Mouse (Mus musculus) inflammation-experienced regulatory T-cells (primary cell): ENCODE data around the gene Tas1r1. TPM values are rescaled to one million over a fixed set of nuclear protein-coding genes. Genes with fewer than 3 reads are reported as not detected.

Source experiments
- polyA plus RNA-seq, 2 experiments: library from polyadenylated mRNA; unstranded; fragments of 100-300 nt; shearing (Covaris generic); gene quantifications; one replicate each; pipeline ENCODE4 v1.2.1; 2017

Tas1r1 gene
- polyA plus RNA-seq = under 1 TPM in 1 of 2 experiments, not detected in 1; 0.45 TPM

DNA sequence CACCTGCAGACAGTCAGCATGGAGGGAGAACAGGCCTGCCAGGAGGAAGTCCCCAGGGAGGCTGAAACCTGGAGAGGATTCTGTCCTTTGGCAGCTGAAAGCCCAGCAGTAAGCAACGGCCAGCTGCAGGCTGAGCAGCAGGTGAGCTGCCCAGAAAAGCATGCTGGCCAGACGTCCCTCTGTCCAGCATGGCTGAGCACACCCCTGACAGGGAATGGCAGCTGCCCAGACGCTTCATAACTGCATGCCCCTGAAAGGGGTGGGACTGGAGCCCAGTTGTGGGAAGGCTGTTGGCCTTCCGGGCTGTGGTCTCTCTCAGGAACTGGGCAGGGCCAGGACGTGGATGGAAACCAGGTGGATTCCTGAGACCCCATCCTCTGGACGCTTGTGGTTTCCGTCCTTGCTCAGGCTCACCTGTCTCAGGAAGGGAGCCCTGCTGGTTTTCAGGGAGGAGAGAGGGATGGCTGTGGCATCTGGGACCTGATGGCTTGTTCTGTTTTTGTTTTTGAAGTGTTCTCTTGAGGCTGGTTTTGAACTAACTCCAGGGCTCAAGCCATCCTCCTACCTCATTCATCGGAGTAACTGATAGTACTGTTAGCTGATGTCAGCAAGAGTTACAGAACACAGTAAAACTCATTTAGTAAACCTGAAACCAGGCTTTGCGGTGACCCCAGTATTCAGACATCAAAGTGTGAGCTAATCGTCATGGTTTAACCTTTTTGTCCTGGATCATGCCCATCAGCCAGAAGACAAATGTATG, at the start of gene Tas1r1:
Gene Tas1r1 (minus strand): TSS at position 344 of the 760 bp plus-strand sequence.

DNA sequence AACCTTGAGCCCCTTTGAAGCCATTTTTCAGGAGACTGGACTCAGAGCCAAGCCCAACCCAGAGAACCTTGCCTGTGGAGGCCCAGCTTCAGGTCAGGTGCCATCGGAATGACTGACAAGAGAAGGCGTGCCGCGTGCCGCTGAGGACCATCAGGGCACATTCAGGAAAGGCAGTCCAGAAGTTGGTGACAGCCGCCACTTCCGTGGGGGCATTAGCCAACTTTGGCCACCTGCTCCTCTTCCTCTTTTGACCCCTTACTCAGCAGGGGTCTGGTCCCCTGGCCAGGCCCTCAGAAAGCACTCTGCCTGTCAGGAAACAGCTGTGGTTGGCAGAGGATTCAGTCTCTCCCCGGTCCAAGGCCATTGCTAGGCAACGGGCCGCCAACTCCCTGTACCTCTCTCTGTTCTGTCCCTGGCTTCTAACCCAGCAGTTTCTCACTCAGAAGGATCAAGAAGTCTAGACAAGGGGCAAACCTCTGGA, 33.8 kb upstream of the Tas1r1 start, which contains the start of gene Plekhg5:
Gene Plekhg5 (plus strand): TSS at position 378 of the 481 bp plus-strand sequence.

DNA sequence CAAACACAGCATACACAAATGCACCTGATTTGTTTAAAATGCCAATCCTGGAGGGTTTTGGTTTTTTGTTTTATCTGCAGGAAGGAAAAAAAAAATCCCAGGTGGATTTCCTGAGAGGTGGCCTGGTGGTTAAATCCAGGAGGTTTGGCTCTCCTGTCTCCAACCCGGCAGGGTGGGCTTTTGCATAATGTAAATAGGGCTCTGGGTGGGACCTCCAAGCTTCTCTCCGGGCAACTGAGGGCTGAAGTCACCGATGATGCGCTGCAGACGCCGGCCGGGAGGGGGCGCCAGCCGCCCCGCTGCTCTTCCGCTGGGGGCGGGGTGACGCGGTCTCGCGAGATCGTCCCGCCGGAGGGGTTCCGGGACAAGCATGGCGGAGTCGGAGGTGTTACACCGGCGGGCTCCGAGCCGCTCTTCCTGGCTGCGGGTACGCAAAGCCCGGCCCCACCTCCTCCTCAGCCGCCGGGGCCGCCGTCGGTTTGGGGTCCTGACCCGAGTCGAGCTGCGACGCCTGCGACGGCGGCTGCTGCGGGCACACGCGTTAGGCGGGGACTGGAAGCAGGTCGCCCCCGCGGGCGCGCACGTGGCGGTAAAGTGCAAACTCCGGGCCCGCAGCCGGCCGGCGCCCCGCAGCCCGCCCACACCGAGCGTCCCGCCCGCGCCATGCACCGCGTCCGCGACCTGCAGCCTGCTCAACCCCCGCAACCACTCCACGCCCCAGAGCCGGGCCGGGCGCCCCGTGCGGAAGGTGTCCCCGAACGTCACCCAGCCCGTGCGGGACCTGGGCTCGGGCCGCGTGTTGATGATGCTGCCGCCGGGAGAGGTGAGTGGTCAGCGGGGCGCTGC, 840 bp upstream of the Tas1r1 start, which contains the start of gene Nol9:
Gene Nol9 (plus strand): TSS at position 337 of the 846 bp plus-strand sequence.

DNA sequence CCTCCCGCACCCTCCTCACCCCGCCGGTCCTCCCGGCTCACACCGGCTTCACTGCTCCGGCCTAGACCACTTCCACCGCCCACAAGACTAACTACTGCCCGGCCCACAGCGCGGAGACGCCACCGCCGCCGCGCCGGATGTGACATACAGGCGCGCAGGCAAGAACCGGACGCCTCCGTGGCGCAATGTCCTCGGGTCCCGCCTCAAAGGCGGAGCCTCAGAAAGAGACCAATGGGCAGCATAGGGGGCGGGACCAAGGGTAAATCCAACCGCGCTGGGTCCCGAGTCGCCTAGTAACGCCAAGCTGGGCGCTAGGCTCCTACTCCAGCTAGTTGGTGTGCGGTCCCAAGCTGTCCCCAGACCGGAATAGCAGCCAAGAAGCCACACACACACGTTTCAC, 10.8 kb downstream of the Tas1r1 start, which contains the start of gene Zbtb48:
Gene Zbtb48 (minus strand): TSS at position 148 of the 400 bp plus-strand sequence.

DNA sequence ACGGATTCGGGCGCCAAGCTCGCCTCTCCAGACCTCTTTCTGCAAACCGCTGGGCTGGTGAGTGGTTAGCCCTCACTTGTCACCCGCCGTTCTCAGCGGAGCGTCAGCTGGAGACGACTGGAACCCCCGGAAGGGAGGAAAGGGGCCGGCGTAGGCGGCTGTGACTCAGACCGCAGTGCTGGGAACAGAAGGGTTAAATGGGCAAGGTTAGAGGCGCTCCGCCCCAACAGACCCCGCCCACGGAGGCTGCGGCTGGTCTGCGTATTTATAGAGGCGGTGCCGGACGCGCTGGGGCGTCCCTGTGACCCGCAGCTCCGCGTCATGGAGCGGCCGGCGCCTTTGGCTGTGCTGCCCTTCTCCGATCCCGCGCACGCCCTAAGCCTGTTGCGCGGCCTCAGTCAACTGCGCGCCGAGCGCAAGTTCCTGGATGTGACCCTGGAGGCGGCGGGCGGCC, 29.7 kb downstream of the Tas1r1 start, which contains the start of gene Klhl21:
Gene Klhl21 (plus strand): TSS at position 182 of the 454 bp plus-strand sequence.

DNA sequence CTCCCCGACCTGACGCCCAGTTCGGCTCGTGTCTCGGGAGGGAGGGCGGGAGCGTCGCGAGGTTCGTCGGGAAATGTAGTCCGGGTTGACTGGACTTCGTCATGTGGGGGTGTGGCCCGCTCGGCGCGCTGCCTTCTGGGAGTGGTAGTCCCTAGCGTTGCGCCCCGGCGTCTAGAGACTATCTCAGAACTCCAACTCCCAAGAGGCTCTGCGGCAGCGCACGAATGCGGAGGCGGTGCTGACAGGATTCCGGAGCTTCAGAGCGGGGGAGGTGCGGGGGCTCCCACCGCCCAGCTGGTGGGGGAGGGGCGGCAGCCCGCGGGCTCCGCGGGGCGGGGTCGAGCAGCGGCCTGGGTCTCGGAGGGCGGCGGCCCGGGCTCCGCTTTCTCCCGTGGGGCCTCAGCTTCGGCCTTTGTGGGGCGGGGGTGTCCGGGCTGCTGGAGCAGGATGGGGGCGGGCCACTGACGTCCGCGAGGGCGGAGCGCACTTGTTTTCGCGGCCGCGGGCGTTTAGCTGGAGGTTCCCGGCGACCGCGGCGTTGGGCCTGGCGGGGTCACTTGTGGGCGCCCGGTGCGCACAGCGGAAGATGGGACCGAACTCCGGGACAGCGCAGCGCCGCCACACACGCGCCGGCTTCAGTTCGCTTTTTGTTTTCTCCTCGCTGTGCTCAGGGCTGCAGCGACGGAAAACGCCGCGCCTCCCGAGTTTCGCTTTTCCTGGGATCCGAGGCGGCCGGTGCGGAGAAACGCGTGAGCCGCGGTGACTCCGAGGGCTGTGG, 42.0 kb downstream of the Tas1r1 start, which contains the start of gene Phf13:
Gene Phf13 (minus strand): TSS at position 86 of the 778 bp plus-strand sequence.

DNA sequence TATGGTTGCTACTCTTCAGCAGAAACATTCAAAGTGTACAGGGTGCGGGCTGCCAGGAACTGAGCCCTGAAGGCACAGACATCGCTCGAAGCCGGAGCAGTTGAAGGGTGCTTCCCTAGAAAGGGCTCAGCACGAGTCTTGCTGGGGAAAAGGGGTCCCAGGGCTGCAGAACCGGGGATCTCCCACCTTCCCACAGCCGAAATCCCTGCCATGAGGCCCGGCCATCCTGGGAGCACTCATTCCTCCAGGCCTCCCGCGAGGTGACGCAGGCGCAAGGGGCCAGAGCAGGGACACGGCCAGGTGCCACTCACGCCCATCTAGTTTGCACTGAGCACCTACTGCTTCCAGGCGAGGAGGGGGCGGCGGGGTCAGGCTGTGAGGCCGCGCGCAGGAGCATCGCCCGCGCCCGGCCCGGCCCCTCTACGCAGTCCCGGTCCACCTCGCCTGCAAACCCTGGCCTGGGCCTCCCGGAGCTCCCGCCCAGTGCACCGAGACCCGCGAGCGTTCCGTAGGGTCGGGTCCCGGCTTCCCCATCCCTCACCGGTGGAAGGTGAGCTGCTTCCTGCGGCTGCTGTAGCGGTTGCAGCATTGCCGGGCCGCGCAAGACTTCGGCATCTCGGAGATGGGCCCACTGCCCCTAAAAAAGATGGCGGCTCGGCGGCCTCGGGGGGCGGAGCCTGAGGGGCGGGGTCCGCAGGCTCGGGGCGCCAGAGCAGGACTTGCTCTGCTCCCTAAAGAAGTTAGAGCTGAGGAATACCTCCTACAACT, 49.8 kb downstream of the Tas1r1 start, which contains the start of gene Thap3:
Gene Thap3 (minus strand): TSS at position 656 of the 768 bp plus-strand sequence.

Other genes starting within 250 kb of the Tas1r1 start
- 10 to 100 TPM; 35.0 to 35.5 TPM for gene Camta1, start 176.7 kb downstream of the Tas1r1 start, polyA plus RNA-seq
- gene Dnajc11, start 104.9 kb downstream of the Tas1r1 start, polyA plus RNA-seq = 10 to 100 TPM; 40.2 to 46.3 TPM
- gene Thap3, start 49.6 kb downstream of the Tas1r1 start, polyA plus RNA-seq = 100 to 1,000 TPM in 1 of 2 experiments, 10 to 100 TPM in 1; 82.7 to 104 TPM
- gene Phf13, start 42.3 kb downstream of the Tas1r1 start, polyA plus RNA-seq = 10 to 100 TPM; 14.3 to 16.3 TPM
- 10 to 100 TPM; 22.4 to 32.1 TPM for gene Klhl21, start 29.8 kb downstream of the Tas1r1 start, polyA plus RNA-seq
- 10 to 100 TPM; 33.0 to 42.6 TPM for gene Zbtb48, start 10.9 kb downstream of the Tas1r1 start, polyA plus RNA-seq
- gene Nol9, start 753 bp upstream of the Tas1r1 start, polyA plus RNA-seq = 10 to 100 TPM; 41.1 to 56.9 TPM
- 1 to 10 TPM; 6.4 to 8.3 TPM for gene Plekhg5, start 33.9 kb upstream of the Tas1r1 start, polyA plus RNA-seq
- 100 to 1,000 TPM; 148 to 160 TPM for gene Tnfrsf25, start 77.4 kb upstream of the Tas1r1 start, polyA plus RNA-seq
- 10 to 100 TPM; 30.5 to 31.0 TPM for gene Espn, start 113.8 kb upstream of the Tas1r1 start, polyA plus RNA-seq
- gene Hes2, start 120.3 kb upstream of the Tas1r1 start, polyA plus RNA-seq = not detected
- gene Acot7, start 139.6 kb upstream of the Tas1r1 start, polyA plus RNA-seq = 100 to 1,000 TPM in 1 of 2 experiments, 10 to 100 TPM in 1; 71.4 to 130 TPM
- 1 to 10 TPM in 1 of 2 experiments, under 1 TPM in 1; 0.48 to 1.6 TPM for gene Gpr153, start 235.7 kb upstream of the Tas1r1 start, polyA plus RNA-seq